Mouse (Mus musculus) bone marrow macrophage, adult 2 months (primary cell): ENCODE data around the gene Tapbpl. TPM values are rescaled to one million over a fixed set of nuclear protein-coding genes. Genes with fewer than 3 reads are reported as not detected.
A peak's percentile ranks its signal among the peaks of the same experiment; 100 is the strongest.

ENCODE experiments used
- H3K27ac ChIP-seq: 2 replicates; pipeline ENCODE4 v1.5.1; 2012; ENCODE audit warnings: low read depth, low read length; ENCODE audit not compliant: insufficient read depth
- H3K4me1 ChIP-seq: 2 replicates; pipeline ENCODE4 v1.6.1; 2012; ENCODE audit warnings: low read length; ENCODE audit not compliant: control insufficient read depth, insufficient read depth
- H3K4me3 ChIP-seq: 2 replicates; pipeline ENCODE4 v1.5.1; 2012; ENCODE audit warnings: mild to moderate bottlenecking, low read length, moderate library complexity; ENCODE audit not compliant: insufficient read depth
- CTCF ChIP-seq: IDR thresholded peaks from 2 replicates; pipeline ENCODE4 v1.5.1; 2012; ENCODE audit warnings: low read depth, mild to moderate bottlenecking, low read length, moderate library complexity
- POLR2A ChIP-seq: IDR thresholded peaks from 2 replicates; pipeline ENCODE4 v1.6.1; 2012; ENCODE audit warnings: mild to moderate bottlenecking, low read depth, low read length, borderline replicate concordance
- polyA plus RNA-seq: library from polyadenylated mRNA; stranded (reverse); fragments of >200 nt; gene quantifications from 2 replicates; pipeline ENCODE4 v1.2.4, GENCODE M21; 2012; ENCODE audit not compliant: missing spikeins, insufficient read depth, insufficient read length

Tapbpl gene
- polyA plus RNA-seq, 1 experiment: 16.2 TPM

GRCm38 (mm10) chr6:125265239-125265638 is 33.6 kb upstream of the Tapbpl start:
- no peak for TF ChIP-seq CTCF
- peaks cover 3% of the 10 kb centered on the region; the same call in 1 of the 2 replicates for H3K4me1 ChIP-seq
- no peak overlapping the region for H3K4me3 ChIP-seq
- H3K27ac ChIP-seq: no peak overlapping the region

GRCm38 (mm10) chr6:125264219-125264618 is 32.6 kb upstream of the Tapbpl start:
- Histone ChIP-seq H3K4me1 (peaks cover 3% of the 10 kb centered on the region; the same call in 1 of the 2 replicates), H3K4me3 (no peak overlapping the region), H3K27ac (no peak overlapping the region)
- TF ChIP-seq POLR2A (no peak), CTCF (no peak)

GRCm38 (mm10) chr6:125260006-125260555 is 28.4 kb upstream of the Tapbpl start:
- Histone ChIP-seq H3K27ac (no peak overlapping the region), H3K4me3 (no peak overlapping the region), H3K4me1 (peaks cover 24% of the 10 kb centered on the region)
- no peak for TF ChIP-seq CTCF
- no peak for TF ChIP-seq POLR2A

GRCm38 (mm10) chr6:125256222-125256966 is 24.7 kb upstream of the Tapbpl start:
- H3K4me1 ChIP-seq: peaks cover 40% of the 10 kb centered on the region
- H3K4me3 ChIP-seq: no peak overlapping the region
- peak overlapping the region; percentile 97 for H3K27ac ChIP-seq
- TF ChIP-seq CTCF (no peak), POLR2A (no peak)

- Histone ChIP-seq H3K4me1 (peaks cover 40% of the 10 kb centered on the region), H3K4me3 (no peak overlapping the region), H3K27ac (peak overlapping the region; percentile 97)
- TF ChIP-seq CTCF (no peak), POLR2A (no peak)
These were observed 23.9 kb upstream of the Tapbpl start for GRCm38 (mm10) chr6:125255516-125256044.

- Histone ChIP-seq H3K4me1 (peaks cover 40% of the 10 kb centered on the region), H3K27ac (peak overlapping the region; percentile 97), H3K4me3 (peak overlapping the region; percentile 71)
- TF ChIP-seq CTCF (no peak), POLR2A (no peak)
These were observed 22.4 kb upstream of the Tapbpl start for GRCm38 (mm10) chr6:125253863-125254715.

- peak overlapping the region; percentile 41 for H3K4me3 ChIP-seq
- H3K4me1 ChIP-seq: peaks cover 40% of the 10 kb centered on the region
- H3K27ac ChIP-seq: peak overlapping the region; percentile 97
- no peak for TF ChIP-seq POLR2A
- TF ChIP-seq CTCF: no peak
These were observed 21.1 kb upstream of the Tapbpl start for GRCm38 (mm10) chr6:125252711-125253110.

GRCm38 (mm10) chr6:125252285-125252684 is 20.6 kb upstream of the Tapbpl start:
- Histone ChIP-seq H3K4me1 (peaks cover 38% of the 10 kb centered on the region), H3K27ac (peak overlapping the region; percentile 97), H3K4me3 (peak overlapping the region; percentile 27; the same call in 1 of the 2 replicates)
- TF ChIP-seq POLR2A (no peak), CTCF (no peak)

GRCm38 (mm10) chr6:125244551-125244950 is 12.9 kb upstream of the Tapbpl start:
- TF ChIP-seq CTCF (no peak), POLR2A (no peak)
- Histone ChIP-seq H3K27ac (no peak overlapping the region), H3K4me1 (peaks cover 17% of the 10 kb centered on the region), H3K4me3 (no peak overlapping the region)
